Mouse (Mus musculus): ENCODE measurements at regions not wholly inside any gene's neighbourhood (a gene's known extent, or its start where the extent isn't known, plus 50 kb on each side); places are given as distances from the start of the nearest gene placed in this dataset.

GRCm38 (mm10) chr12:94190620-94191081, 1501.4 kb upstream of the Flrt2 start:
- Histone ChIP-seq H3K4me2 (no peak overlapping the region), H3K4me1 (no peaks in the 10 kb centered on the region; the same call in 1 of the 2 replicates), H3K9me3 (no peaks in the 10 kb centered on the region), H3K27me3 (no peaks in the 10 kb centered on the region), H3K27ac (no peak overlapping the region), H3K9ac (no peak overlapping the region), H3K36me3 (no peaks in the 10 kb centered on the region), H3K4me3 (no peak overlapping the region)
- ATAC-seq (ENCODE audit: insufficient number of reproducible peaks, low FRiP score, low TSS enrichment, low read depth), result no peak
- WGBS, result 73% methylated on average over 4 of the region's 4 CpGs

DNA sequence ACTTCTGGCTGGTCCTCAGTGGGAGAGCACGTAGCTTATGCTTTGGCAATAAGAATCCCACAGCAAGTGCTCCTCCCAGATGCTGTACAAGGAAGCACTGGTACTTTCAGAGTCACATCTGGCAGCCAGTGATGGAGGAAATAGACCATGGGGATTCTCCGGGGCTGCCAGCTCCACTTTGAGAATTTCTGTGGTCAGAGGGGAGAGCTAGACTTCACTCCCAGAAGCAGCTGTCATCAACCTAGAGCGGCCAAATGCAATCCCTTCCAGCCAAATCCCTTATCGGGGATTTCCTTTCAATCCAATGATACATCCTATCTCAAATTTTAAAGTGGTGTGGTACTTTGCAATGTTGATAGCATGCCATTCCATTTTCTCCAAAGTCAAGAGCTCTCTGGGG, 1474.1 kb upstream of the Flrt2 start:
- 58% methylated on average over 4 of the region's 4 CpGs for WGBS
- ATAC-seq (ENCODE audit: insufficient number of reproducible peaks, low FRiP score, low TSS enrichment, low read depth), result no peak

DNA sequence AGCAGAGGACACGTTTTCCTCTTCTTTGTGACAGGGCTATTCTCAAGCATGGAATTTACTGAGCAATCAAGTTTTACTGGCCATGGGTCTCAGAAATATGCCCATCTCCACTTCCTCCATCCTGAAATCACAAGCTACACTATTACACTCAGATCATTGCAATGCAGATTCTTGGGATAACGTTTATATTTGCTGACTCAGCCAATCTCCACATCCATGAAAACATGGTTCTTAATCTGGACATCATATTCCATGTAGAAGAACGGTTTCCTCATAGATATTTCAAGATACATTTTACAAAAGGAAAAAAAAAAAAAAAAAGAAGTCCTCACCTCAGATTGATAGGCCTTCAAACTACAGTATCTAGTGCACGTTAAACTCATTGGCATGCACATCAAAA, 1462.1 kb upstream of the Flrt2 start:
- Histone ChIP-seq H3K9ac (no peak overlapping the region), H3K4me1 (no peaks in the 10 kb centered on the region), H3K4me2 (no peak overlapping the region), H3K36me3 (no peaks in the 10 kb centered on the region), H3K9me3 (no peaks in the 10 kb centered on the region), H3K4me3 (no peak overlapping the region), H3K27ac (no peak overlapping the region), H3K27me3 (no peaks in the 10 kb centered on the region)
- 89% methylated on average over 4 of the region's 4 CpGs for WGBS
- no peak for ATAC-seq (ENCODE audit: insufficient number of reproducible peaks, low FRiP score, low TSS enrichment, low read depth)

More for the DNA sequence above, 1474.1 kb upstream of the Flrt2 start:
- Histone ChIP-seq H3K9me3 (no peaks in the 10 kb centered on the region), H3K36me3 (no peaks in the 10 kb centered on the region), H3K4me2 (no peak overlapping the region), H3K4me3 (no peak overlapping the region), H3K27ac (no peak overlapping the region), H3K27me3 (no peaks in the 10 kb centered on the region), H3K9ac (no peak overlapping the region), H3K4me1 (no peaks in the 10 kb centered on the region)

DNA sequence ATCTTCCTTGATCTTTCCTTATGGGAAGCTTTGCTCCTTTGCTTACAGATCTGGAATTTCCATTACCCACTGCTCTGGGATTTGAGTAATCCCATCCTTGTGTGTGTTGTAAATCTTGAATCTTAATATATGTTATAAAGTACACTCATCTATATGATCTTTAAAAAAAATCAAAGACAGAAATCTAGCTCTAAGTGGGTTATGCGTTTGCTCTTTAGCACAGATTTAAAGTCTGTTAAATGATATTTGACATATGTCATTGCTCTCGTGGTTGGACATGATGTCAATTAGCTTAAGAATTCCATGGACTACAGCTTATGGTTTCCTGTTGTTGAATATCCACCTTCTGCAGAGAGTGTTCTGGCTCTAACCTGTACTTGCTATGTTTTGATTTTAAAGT, 1446.7 kb upstream of the Flrt2 start:
- H3K27me3 ChIP-seq, result no peaks in the 10 kb centered on the region
- WGBS, result 12% methylated on average over 2 of the region's 2 CpGs
- H3K4me2 ChIP-seq, result no peak overlapping the region
- no peak overlapping the region for H3K9ac ChIP-seq
- H3K27ac ChIP-seq, result no peak overlapping the region
- ATAC-seq (ENCODE audit: insufficient number of reproducible peaks, low FRiP score, low TSS enrichment, low read depth), result no peak
- no peaks in the 10 kb centered on the region for H3K36me3 ChIP-seq
- H3K9me3 ChIP-seq, result no peaks in the 10 kb centered on the region
- H3K4me1 ChIP-seq, result no peaks in the 10 kb centered on the region
- no peak overlapping the region for H3K4me3 ChIP-seq

GRCm38 (mm10) chr12:94247362-94247761, 1444.7 kb upstream of the Flrt2 start:
- Histone ChIP-seq H3K36me3 (no peaks in the 10 kb centered on the region), H3K4me3 (no peak overlapping the region), H3K9me3 (no peaks in the 10 kb centered on the region), H3K4me2 (no peak overlapping the region), H3K9ac (no peak overlapping the region), H3K4me1 (no peaks in the 10 kb centered on the region), H3K27me3 (no peaks in the 10 kb centered on the region), H3K27ac (no peak overlapping the region)
- ATAC-seq (ENCODE audit: insufficient number of reproducible peaks, low FRiP score, low TSS enrichment, low read depth), result no peak

- peaks cover 5% of the 10 kb centered on the region for H3K4me1 ChIP-seq
- no peak overlapping the region for H3K4me2 ChIP-seq
- H3K9me3 ChIP-seq, result no peaks in the 10 kb centered on the region
- H3K36me3 ChIP-seq, result no peaks in the 10 kb centered on the region
- ATAC-seq (ENCODE audit: insufficient number of reproducible peaks, low FRiP score, low TSS enrichment, low read depth), result no peak
- H3K27me3 ChIP-seq, result no peaks in the 10 kb centered on the region
- no peak overlapping the region for H3K4me3 ChIP-seq
- no peak overlapping the region for H3K9ac ChIP-seq
- H3K27ac ChIP-seq, result no peak overlapping the region
- 18% methylated on average over 8 of the region's 8 CpGs for WGBS
Observed at GRCm38 (mm10) chr12:94252957-94253633, 1438.9 kb upstream of the Flrt2 start.

- no peak overlapping the region for H3K27ac ChIP-seq
- 59% methylated on average over 2 of the region's 2 CpGs for WGBS
- no peak overlapping the region for H3K4me3 ChIP-seq
- H3K9me3 ChIP-seq, result no peaks in the 10 kb centered on the region
- no peak overlapping the region for H3K9ac ChIP-seq
- ATAC-seq (ENCODE audit: insufficient number of reproducible peaks, low FRiP score, low TSS enrichment, low read depth), result no peak
- no peaks in the 10 kb centered on the region for H3K4me1 ChIP-seq
- no peaks in the 10 kb centered on the region for H3K36me3 ChIP-seq
- no peak overlapping the region for H3K4me2 ChIP-seq
- no peaks in the 10 kb centered on the region for H3K27me3 ChIP-seq
Observed at GRCm38 (mm10) chr12:94280946-94281345, 1411.1 kb upstream of the Flrt2 start.

DNA sequence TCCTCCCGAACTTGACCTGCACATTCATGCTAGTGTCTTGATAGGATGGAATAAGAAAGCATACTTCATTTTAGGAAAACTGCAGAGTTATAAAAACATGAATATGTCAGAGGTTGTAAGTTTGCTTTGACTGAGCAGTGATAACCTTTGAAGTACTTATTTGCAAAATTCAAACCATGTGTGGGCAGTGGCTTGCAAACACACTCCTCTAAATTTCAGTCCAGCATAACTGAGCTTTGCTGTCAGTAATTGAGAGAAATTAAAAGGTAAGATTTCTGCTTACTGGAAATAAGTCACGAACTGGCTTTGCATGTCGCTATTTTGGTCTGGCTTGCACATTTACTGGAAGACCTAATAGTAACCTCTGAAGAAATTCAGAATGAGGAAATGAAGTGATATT, 1409.1 kb upstream of the Flrt2 start:
- ATAC-seq (ENCODE audit: insufficient number of reproducible peaks, low FRiP score, low TSS enrichment, low read depth), result no peak
- no peaks in the 10 kb centered on the region for H3K27me3 ChIP-seq
- H3K36me3 ChIP-seq, result no peaks in the 10 kb centered on the region
- no peak overlapping the region for H3K4me3 ChIP-seq
- 58% methylated on average over 3 of the region's 3 CpGs for WGBS
- H3K9ac ChIP-seq, result no peak overlapping the region
- H3K9me3 ChIP-seq, result no peaks in the 10 kb centered on the region
- H3K27ac ChIP-seq, result no peak overlapping the region
- H3K4me2 ChIP-seq, result no peak overlapping the region
- H3K4me1 ChIP-seq, result no peaks in the 10 kb centered on the region

DNA sequence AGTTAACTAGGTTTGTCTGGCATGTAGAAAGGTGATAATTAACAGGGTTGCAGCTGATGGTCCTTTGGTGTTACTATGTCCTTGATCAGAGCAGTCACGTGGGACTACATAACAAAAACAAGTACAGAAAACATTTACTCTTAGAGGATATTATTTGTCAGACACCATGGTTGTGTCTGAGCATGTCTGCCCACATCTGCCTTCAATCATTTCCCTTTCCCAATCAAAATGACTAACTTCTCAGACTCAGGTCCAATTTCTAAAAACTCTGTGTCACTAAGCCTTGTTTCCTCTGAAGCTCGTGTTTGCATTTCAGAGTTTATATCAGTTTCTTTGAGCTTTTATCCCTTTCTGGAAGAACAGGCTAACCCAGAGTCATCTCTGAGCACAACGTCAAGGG, 1408.5 kb upstream of the Flrt2 start:
- H3K4me2 ChIP-seq, result no peak overlapping the region
- H3K27me3 ChIP-seq, result no peaks in the 10 kb centered on the region
- no peak for ATAC-seq (ENCODE audit: insufficient number of reproducible peaks, low FRiP score, low TSS enrichment, low read depth)
- no peaks in the 10 kb centered on the region for H3K36me3 ChIP-seq
- no peak overlapping the region for H3K9ac ChIP-seq
- no peaks in the 10 kb centered on the region for H3K9me3 ChIP-seq
- no peak overlapping the region for H3K27ac ChIP-seq
- 46% methylated on average over 3 of the region's 3 CpGs for WGBS
- H3K4me1 ChIP-seq, result no peaks in the 10 kb centered on the region
- H3K4me3 ChIP-seq, result no peak overlapping the region

DNA sequence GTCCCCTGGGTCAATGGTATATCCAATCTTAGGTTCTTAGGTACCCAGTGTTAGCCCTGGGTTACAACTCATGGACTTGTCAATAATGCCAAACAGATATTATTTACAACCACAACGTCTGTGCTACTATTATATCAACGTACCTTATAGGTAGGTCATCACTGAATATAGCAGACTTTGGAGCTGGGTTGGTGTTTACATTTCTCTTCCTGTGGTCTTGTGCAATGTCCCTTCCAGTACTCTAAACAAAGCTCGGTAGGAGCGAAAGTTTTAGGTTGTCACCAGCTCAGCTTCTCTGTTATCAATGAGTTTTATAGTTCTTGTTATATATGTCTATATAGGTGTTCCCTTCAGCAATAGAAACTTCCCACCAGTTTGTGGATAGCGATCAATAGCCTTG, 1394.2 kb upstream of the Flrt2 start:
- Histone ChIP-seq H3K9ac (no peak overlapping the region), H3K27ac (no peak overlapping the region), H3K4me1 (no peaks in the 10 kb centered on the region), H3K4me2 (no peak overlapping the region), H3K9me3 (no peaks in the 10 kb centered on the region), H3K36me3 (no peaks in the 10 kb centered on the region), H3K27me3 (no peaks in the 10 kb centered on the region), H3K4me3 (no peak overlapping the region)
- WGBS, result 89% methylated on average over 5 of the region's 5 CpGs
- no peak for ATAC-seq (ENCODE audit: insufficient number of reproducible peaks, low FRiP score, low TSS enrichment, low read depth)

GRCm38 (mm10) chr12:94332351-94332750, 1359.7 kb upstream of the Flrt2 start:
- H3K27me3 ChIP-seq, result no peaks in the 10 kb centered on the region
- H3K9me3 ChIP-seq, result no peaks in the 10 kb centered on the region
- no peaks in the 10 kb centered on the region for H3K36me3 ChIP-seq
- no peak overlapping the region for H3K27ac ChIP-seq
- H3K4me1 ChIP-seq, result no peaks in the 10 kb centered on the region
- no peak for ATAC-seq (ENCODE audit: insufficient number of reproducible peaks, low FRiP score, low TSS enrichment, low read depth)
- no peak overlapping the region for H3K4me3 ChIP-seq
- no peak overlapping the region for H3K4me2 ChIP-seq
- H3K9ac ChIP-seq, result no peak overlapping the region
- 58% methylated on average over 5 of the region's 5 CpGs for WGBS

DNA sequence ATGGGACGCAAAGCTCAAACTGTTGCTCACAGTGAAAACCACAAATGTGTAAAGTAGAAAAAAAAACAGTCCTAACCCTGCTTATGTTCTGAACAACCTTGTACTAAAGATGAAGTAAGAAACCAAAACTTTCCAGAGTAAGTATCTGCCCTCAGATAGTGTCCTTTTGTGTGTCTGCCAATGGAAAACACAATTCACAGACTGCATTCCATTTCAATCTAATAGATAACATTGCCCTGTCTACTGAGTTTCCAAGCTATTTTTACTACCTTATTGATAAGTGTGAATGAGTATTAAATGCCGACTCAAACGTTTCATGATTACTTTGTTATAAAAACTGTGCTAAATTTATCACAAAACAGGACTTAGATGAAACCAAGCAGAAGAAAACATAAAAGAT, 1357.4 kb upstream of the Flrt2 start:
- Histone ChIP-seq H3K4me3 (no peak overlapping the region), H3K27ac (no peak overlapping the region), H3K4me1 (no peaks in the 10 kb centered on the region), H3K4me2 (no peak overlapping the region), H3K36me3 (no peaks in the 10 kb centered on the region), H3K27me3 (no peaks in the 10 kb centered on the region), H3K9ac (no peak overlapping the region), H3K9me3 (no peaks in the 10 kb centered on the region)
- no peak for ATAC-seq (ENCODE audit: insufficient number of reproducible peaks, low FRiP score, low TSS enrichment, low read depth)
- WGBS, result 76% methylated on average over 3 of the region's 3 CpGs

DNA sequence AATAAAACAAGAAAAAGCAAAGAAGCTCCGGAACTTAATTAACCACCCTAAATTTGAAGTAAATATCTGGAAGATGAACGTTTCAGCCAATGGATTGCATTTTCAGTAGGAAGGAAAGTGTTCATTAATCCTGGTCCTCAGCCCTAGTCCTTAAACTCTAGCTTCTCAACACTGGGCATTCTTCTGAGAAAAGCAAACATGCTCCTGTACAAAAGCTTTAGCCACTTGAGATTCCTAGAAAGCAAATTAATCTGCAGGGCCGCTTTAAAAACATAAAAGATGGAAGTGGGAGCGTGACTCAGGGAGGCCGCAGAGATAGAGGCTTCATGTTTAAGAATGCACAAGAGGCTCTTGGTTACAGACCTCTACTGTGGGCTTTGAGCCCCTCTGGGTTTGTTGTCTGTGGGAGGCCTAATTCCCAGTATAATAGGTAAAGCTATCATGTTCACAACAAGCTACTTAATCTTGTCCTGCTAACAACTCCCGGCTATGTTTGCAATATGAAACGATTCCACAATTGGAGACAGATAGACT, 1342.3 kb upstream of the Flrt2 start:
- Histone ChIP-seq H3K27me3 (no peaks in the 10 kb centered on the region), H3K9ac (no peak overlapping the region), H3K9me3 (no peaks in the 10 kb centered on the region), H3K4me3 (no peak overlapping the region), H3K4me1 (no peaks in the 10 kb centered on the region), H3K36me3 (no peaks in the 10 kb centered on the region), H3K27ac (no peak overlapping the region), H3K4me2 (no peak overlapping the region)
- 68% methylated on average over 7 of the region's 7 CpGs for WGBS
- ATAC-seq (ENCODE audit: insufficient number of reproducible peaks, low FRiP score, low TSS enrichment, low read depth), result no peak

All from limb, embryonic 15.5 days (tissue).